Mouse (Mus musculus): ENCODE measurements around the gene Mrpl16. TPM values are rescaled to one million over a fixed set of nuclear protein-coding genes. Genes with fewer than 3 reads are reported as not detected.

Gene Mrpl16
- polyA plus RNA-seq, 1 experiment, result 20.8 TPM

DNA sequence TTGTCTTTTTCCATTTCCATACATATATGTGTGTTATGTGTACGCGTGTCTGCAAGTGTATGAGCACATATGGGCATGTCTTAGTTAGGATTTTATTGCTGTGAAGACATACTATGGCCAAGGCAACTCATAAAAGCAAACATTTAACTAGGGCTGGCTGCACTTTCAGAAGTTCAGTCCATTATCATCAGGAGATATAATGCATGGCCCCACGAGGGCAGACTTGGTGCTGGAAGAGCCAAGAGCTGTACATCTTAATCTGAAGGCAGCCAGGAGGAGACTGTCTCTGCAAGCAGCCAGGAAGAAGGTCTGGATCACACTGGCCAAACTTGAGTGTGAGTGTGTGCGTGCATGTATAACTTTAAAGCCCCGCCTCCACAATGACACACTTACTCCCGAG is 24.3 kb downstream of the Mrpl16 start:
- Histone ChIP-seq H3K4me1 (ENCODE audit: control insufficient read depth, insufficient read depth, low read length) (peaks cover 9% of the 10 kb centered on the region), H3K27ac (ENCODE audit: insufficient read depth, low read depth, low read length) (no peak overlapping the region), H3K4me3 (ENCODE audit: insufficient read depth, low read length) (no peak overlapping the region)
- no peak for TF ChIP-seq CTCF (IDR thresholded peaks at IDR 0.05; ENCODE audit: low read depth, low read length)
- no peak for TF ChIP-seq POLR2A (IDR thresholded peaks at IDR 0.05; ENCODE audit: borderline replicate concordance, low read depth, low read length)

DNA sequence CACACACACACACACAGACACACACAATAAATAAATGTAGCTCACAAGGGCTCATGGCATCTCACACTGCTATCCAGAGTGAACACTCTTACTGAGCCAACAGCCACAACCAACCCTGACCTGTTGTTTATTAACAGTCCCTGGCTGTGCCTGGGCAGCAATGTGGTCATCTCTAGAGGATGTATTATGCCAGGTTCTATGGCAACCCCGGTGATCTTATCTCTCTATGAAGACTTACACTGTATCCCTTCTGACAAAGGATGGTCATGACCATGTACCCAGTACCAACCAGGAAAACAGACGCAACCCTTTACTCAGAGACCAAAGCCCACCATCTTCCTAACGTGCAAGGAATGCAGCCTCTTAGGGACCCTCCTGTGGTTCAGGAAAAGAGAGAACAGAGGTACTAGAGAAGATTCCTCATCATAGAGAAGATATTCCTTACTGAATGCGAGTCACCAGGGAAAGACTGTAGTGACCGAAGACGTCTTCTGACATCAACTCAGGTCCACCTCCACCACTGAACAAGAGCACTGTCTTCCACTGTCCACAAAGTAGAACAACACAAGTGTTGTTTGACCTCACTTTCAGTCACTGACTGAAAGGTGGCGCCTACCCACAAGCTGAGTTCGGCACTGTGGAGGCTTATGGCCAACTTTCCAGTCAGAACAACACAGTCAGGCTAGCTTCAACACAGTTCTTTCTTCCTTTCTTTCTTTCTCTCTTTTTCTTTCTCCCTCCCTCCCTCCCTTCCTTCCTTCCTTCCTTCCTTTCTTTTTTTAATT is 30.5 kb downstream of the Mrpl16 start:
- Histone ChIP-seq H3K4me1 (ENCODE audit: control insufficient read depth, insufficient read depth, low read length) (peaks cover 22% of the 10 kb centered on the region), H3K27ac (ENCODE audit: insufficient read depth, low read depth, low read length) (no peak overlapping the region), H3K4me3 (ENCODE audit: insufficient read depth, low read length) (no peak overlapping the region)
- TF ChIP-seq POLR2A (IDR thresholded peaks at IDR 0.05; ENCODE audit: borderline replicate concordance, low read depth, low read length), result no peak
- TF ChIP-seq CTCF (IDR thresholded peaks at IDR 0.05; ENCODE audit: low read depth, low read length), result no peak

DNA sequence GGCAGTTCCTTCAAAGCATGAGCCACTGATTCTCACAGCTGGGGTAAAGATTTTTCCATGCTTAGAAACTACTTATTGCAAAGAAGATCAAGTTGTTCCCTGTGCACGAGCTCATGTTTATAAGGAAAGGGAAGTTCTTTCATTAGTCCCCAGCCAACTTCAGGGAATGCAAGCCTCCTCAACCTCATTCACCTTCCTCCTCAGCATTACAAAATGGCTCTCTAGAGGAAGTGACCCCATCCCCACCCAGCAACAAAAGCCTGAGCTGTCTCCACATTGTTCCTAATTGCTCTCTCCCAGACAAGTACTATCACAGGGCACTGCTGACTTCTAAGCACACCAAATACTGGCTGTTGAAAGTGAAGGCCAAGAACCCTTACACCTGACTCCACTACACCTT is 34.2 kb downstream of the Mrpl16 start:
- Histone ChIP-seq H3K27ac (ENCODE audit: insufficient read depth, low read depth, low read length) (peak overlapping the region; percentile 39), H3K4me1 (ENCODE audit: control insufficient read depth, insufficient read depth, low read length) (peaks cover 43% of the 10 kb centered on the region), H3K4me3 (ENCODE audit: insufficient read depth, low read length) (no peak overlapping the region)
- TF ChIP-seq CTCF (IDR thresholded peaks at IDR 0.05; ENCODE audit: low read depth, low read length) (no peak), POLR2A (IDR thresholded peaks at IDR 0.05; ENCODE audit: borderline replicate concordance, low read depth, low read length) (no peak)

DNA sequence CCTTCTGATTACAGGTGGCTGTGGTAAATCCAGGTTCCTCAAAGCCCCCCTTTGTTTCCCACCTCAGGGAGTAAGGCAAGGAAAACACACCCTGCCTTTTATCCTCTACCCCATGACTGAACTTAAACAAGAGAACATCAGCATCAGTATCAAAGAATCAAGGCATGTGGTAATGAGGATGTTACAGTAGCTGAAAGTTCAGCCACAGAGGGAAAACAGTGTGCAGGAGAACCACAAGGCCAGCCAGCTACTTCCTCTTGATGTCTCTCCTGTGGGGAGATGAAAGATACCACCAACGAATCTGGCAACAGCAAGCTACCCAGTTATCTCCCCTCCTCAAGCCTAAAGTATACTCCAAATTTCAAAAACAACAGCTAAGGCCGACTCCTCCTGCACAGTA is 37.1 kb downstream of the Mrpl16 start:
- TF ChIP-seq CTCF (IDR thresholded peaks at IDR 0.05; ENCODE audit: low read depth, low read length), result no peak
- no peak for TF ChIP-seq POLR2A (IDR thresholded peaks at IDR 0.05; ENCODE audit: borderline replicate concordance, low read depth, low read length)
- Histone ChIP-seq H3K4me3 (ENCODE audit: insufficient read depth, low read length) (no peak overlapping the region), H3K27ac (ENCODE audit: insufficient read depth, low read depth, low read length) (peak overlapping the region; percentile 12), H3K4me1 (ENCODE audit: control insufficient read depth, insufficient read depth, low read length) (peaks cover 62% of the 10 kb centered on the region)

DNA sequence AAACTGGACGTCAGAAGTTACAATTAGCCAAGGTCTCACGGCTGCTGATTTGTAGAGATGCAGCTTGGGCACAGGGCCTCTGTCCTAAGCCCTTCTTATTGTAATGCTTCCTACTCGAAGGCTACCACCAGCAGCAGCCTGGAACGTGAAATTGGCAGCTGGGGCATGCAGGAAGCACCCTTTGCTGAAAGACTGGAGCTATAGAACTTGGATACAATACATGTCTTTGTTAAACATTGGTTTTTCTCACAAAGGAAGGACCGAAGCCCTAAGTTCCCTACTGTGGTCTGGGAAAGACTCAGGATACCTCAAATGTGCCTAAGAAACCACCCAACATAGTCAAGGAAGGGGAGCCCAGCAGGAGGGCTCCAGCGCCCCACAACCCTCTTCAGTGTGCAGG is 37.6 kb downstream of the Mrpl16 start:
- TF ChIP-seq POLR2A (IDR thresholded peaks at IDR 0.05; ENCODE audit: borderline replicate concordance, low read depth, low read length) (no peak), CTCF (IDR thresholded peaks at IDR 0.05; ENCODE audit: low read depth, low read length) (no peak)
- Histone ChIP-seq H3K4me1 (ENCODE audit: control insufficient read depth, insufficient read depth, low read length) (peaks cover 66% of the 10 kb centered on the region), H3K4me3 (ENCODE audit: insufficient read depth, low read length) (no peak overlapping the region), H3K27ac (ENCODE audit: insufficient read depth, low read depth, low read length) (peak overlapping the region; percentile 58)

DNA sequence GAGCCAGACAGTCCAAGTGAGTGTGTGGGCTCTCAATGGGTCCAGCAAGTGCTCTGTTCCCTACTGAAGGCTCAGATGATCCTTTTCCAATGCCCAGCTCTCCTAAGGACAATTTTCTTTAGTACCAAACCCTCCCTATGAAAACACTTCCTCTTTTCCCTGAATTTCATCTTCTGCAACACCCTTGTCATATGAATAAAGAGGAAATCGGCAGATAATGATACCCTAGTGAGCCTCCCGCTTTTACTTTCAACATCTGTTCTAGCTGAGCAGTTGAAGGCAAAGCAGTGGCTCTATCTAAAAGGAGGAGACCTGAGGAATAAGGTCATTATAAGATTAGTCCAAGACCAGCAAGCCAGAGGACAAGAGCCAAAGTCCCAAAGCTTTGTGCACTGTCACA is 38.3 kb downstream of the Mrpl16 start:
- TF ChIP-seq POLR2A (IDR thresholded peaks at IDR 0.05; ENCODE audit: borderline replicate concordance, low read depth, low read length), result no peak
- Histone ChIP-seq H3K4me1 (ENCODE audit: control insufficient read depth, insufficient read depth, low read length) (peaks cover 70% of the 10 kb centered on the region), H3K4me3 (ENCODE audit: insufficient read depth, low read length) (no peak overlapping the region), H3K27ac (ENCODE audit: insufficient read depth, low read depth, low read length) (peak overlapping the region; percentile 58)

DNA sequence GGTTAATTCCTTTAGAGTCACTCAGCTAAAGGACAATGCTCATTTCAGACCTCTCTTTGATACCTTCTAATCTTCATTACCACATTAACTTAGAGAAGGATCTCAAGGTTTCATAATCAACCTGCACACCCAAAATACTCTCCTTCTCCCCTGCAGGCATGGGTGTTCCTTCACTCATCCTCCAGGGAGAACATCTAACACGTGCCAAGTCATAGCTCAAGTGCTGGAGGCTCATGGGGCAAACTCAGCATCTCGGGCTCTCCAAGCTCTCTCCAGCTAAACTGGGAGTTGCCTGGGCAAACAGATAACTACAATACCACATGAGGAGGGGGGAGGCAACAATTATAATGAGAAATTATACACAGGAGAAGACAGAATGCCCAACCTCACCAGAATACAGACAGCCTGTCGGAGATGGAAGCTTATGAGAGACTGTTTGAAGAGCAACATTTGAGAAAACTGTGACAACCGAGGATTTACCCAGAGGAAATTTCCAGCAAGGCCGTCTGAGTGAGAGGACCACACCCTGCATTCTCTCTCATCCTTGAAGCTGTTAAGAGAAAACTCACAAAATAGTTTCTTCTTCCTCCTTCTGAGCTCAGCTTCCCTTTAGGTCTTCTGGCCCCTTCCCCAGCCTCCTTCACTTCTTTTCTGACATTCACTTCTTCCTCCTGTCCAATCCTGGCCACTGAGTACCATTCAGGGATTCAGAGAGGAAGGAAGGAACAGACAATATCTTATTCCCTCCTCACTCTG is 40.0 kb downstream of the Mrpl16 start:
- 0 out of 2 replicates have a peak overlapping the region, but pooled peaks have one; percentile 6 for H3K27ac ChIP-seq (ENCODE audit: insufficient read depth, low read depth, low read length)

DNA sequence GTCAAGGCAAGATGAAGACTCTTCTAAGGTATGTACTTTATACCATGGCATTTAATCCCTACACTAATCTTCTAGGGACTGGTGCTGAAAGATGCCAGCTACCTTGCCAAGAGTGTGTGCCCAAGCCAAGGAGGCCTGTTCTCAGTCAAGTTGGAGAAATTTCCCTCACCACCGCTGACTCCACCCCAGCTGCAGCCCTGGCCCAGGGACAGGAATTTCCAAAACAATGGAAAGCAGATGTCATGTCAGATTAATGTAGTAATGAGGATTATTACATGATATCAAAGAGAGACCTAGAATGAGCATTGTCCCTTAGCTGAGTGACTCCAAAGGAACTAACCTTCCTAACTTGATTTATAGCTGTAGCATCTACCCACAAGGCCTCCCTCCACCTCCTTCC is 40.7 kb downstream of the Mrpl16 start:
- Histone ChIP-seq H3K4me1 (ENCODE audit: control insufficient read depth, insufficient read depth, low read length) (peaks cover 65% of the 10 kb centered on the region), H3K27ac (ENCODE audit: insufficient read depth, low read depth, low read length) (0 out of 2 replicates have a peak overlapping the region, but pooled peaks have one; percentile 6), H3K4me3 (ENCODE audit: insufficient read depth, low read length) (no peak overlapping the region)
- TF ChIP-seq POLR2A (IDR thresholded peaks at IDR 0.05; ENCODE audit: borderline replicate concordance, low read depth, low read length) (no peak), CTCF (IDR thresholded peaks at IDR 0.05; ENCODE audit: low read depth, low read length) (no peak)

More for the DNA sequence above, 40.0 kb downstream of the Mrpl16 start:
- Histone ChIP-seq H3K4me3 (ENCODE audit: insufficient read depth, low read length) (no peak overlapping the region), H3K4me1 (ENCODE audit: control insufficient read depth, insufficient read depth, low read length) (peaks cover 70% of the 10 kb centered on the region)
- TF ChIP-seq CTCF (IDR thresholded peaks at IDR 0.05; ENCODE audit: low read depth, low read length), result no peak
- no peak for TF ChIP-seq POLR2A (IDR thresholded peaks at IDR 0.05; ENCODE audit: borderline replicate concordance, low read depth, low read length)

DNA sequence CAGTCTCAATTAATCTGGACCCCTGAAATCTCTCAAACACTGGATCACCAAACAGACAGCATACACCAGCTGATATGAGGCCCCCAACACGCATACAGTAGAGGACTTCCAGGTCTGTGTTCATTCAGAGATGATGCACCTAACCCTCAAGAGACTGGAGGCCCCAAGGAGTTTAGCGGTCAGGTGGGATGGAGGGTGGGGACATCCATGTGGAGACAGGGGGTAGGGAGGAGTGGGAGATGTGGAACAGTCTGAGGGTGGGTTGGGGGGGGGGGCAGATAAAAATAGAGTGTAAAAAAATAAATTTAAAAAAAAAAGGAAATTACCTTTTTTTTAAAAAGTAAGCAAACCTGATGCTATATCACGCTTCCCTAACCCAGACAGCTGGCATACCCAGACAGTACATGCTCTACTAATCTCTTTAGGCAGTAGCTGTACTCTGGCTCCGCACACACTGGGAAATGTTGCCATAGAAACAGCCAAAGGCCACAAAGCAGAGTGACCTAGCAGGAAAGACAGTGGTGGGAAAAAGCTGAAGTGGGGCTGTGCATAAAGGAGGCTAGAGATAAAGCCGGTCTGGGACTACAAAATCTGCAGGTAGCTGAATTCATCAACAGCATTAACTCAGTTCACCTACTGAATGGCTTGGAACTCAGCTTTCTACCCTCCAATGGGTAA is 41.6 kb downstream of the Mrpl16 start:
- peaks cover 62% of the 10 kb centered on the region for H3K4me1 ChIP-seq (ENCODE audit: control insufficient read depth, insufficient read depth, low read length)
- no peak overlapping the region for H3K27ac ChIP-seq (ENCODE audit: insufficient read depth, low read depth, low read length)
- no peak for TF ChIP-seq CTCF (IDR thresholded peaks at IDR 0.05; ENCODE audit: low read depth, low read length)
- TF ChIP-seq POLR2A (IDR thresholded peaks at IDR 0.05; ENCODE audit: borderline replicate concordance, low read depth, low read length), result no peak
- no peak overlapping the region for H3K4me3 ChIP-seq (ENCODE audit: insufficient read depth, low read length)

Data from bone marrow macrophage, adult 2 months (primary cell).